Mouse (Mus musculus) stomach, postnatal 0 days (tissue): ENCODE measurements at regions not wholly inside any gene's neighbourhood (a gene's known extent, or its start where the extent isn't known, plus 50 kb on each side); places are given as distances from the start of the nearest gene placed in this dataset.

Source experiments
- CTCF ChIP-seq: IDR thresholded peaks from 2 replicates; pipeline ENCODE4 v1.5.1; 2016; ENCODE audit warnings: antibody characterized with exemption, low read depth, mild to moderate bottlenecking, moderate library complexity
- EP300 ChIP-seq: optimal IDR thresholded peaks from 2 replicates; pipeline ENCODE3; 2016; ENCODE audit warnings: antibody characterized with exemption

GRCm38 (mm10) chr17:47258296-47258695 is 110.4 kb upstream of the Mrps10 start:
- TF ChIP-seq CTCF (no peak), EP300 (no peak)
